Mouse (Mus musculus): ENCODE data around the gene Msto1. TPM values are rescaled to one million over a fixed set of nuclear protein-coding genes. Genes with fewer than 3 reads are reported as not detected.
"Not testable (repeated sequence)": the region's sequence is repeated elsewhere in the genome, so short reads cannot be mapped to it uniquely, and the experiment has no call there.

Msto1 gene
- polyA plus RNA-seq, 1 experiment from 2014 or later, result 42.0 TPM

- Histone ChIP-seq H3K9me3 (replicated peaks) (no peaks in the 10 kb centered on the region), H3K4me1 (no peaks in the 10 kb centered on the region), H3K27me3 (no peaks in the 10 kb centered on the region), H3K27ac (no peak overlapping the region), H3K36me3 (peaks cover 90% of the 10 kb centered on the region), H3K9ac (no peak overlapping the region), H3K4me2 (replicated peaks) (no peak overlapping the region), H3K4me3 (no peak overlapping the region)
- no peak for ATAC-seq (ENCODE audit: low FRiP score)
- WGBS, result 95% methylated on average over 3 of the region's 3 CpGs
Observed at GRCm38 (mm10) chr3:88929501-88929900, 15.7 kb upstream of the Msto1 start.

- no peaks in the 10 kb centered on the region for H3K4me1 ChIP-seq
- no peak overlapping the region for H3K4me3 ChIP-seq
- peaks cover 98% of the 10 kb centered on the region for H3K36me3 ChIP-seq
- H3K27ac ChIP-seq, result no peak overlapping the region
- peaks cover 3% of the 10 kb centered on the region; the same call in 1 of the 2 replicates for H3K9me3 ChIP-seq (replicated peaks)
- no peak overlapping the region for H3K4me2 ChIP-seq (replicated peaks)
- ATAC-seq (ENCODE audit: low FRiP score), result no peak
- WGBS, result 95% methylated on average over 2 of the region's 2 CpGs
- no peaks in the 10 kb centered on the region for H3K27me3 ChIP-seq
- H3K9ac ChIP-seq, result no peak overlapping the region
Observed at GRCm38 (mm10) chr3:88925651-88926050, 11.9 kb upstream of the Msto1 start.

- Histone ChIP-seq H3K27ac (no peak overlapping the region), H3K36me3 (peaks cover 83% of the 10 kb centered on the region), H3K4me3 (no peak overlapping the region), H3K9ac (no peak overlapping the region), H3K9me3 (replicated peaks) (peaks cover 3% of the 10 kb centered on the region; the same call in 1 of the 2 replicates), H3K27me3 (no peaks in the 10 kb centered on the region), H3K4me2 (replicated peaks) (no peak overlapping the region), H3K4me1 (no peaks in the 10 kb centered on the region)
- WGBS, result 94% methylated on average over 8 of the region's 8 CpGs
- ATAC-seq (ENCODE audit: low FRiP score), result no peak
Observed at GRCm38 (mm10) chr3:88923989-88924591, 10.3 kb upstream of the Msto1 start.

- 95% methylated on average over 9 of the region's 9 CpGs for WGBS
- no peaks in the 10 kb centered on the region for H3K4me1 ChIP-seq
- H3K4me3 ChIP-seq, result no peak overlapping the region
- no peak overlapping the region for H3K27ac ChIP-seq
- no peak for ATAC-seq (ENCODE audit: low FRiP score)
- H3K9ac ChIP-seq, result no peak overlapping the region
- peaks cover 56% of the 10 kb centered on the region for H3K36me3 ChIP-seq
- no peaks in the 10 kb centered on the region for H3K27me3 ChIP-seq
- no peak overlapping the region for H3K4me2 ChIP-seq (replicated peaks)
- peaks cover 3% of the 10 kb centered on the region; the same call in 1 of the 2 replicates for H3K9me3 ChIP-seq (replicated peaks)
Observed at GRCm38 (mm10) chr3:88921411-88921810, 7.6 kb upstream of the Msto1 start.

GRCm38 (mm10) chr3:88918981-88919380 lies 5.2 kb upstream of the Msto1 start:
- Histone ChIP-seq H3K9me3 (replicated peaks) (peaks cover 3% of the 10 kb centered on the region; the same call in 1 of the 2 replicates), H3K27ac (no peak overlapping the region), H3K27me3 (no peaks in the 10 kb centered on the region), H3K9ac (no peak overlapping the region), H3K36me3 (peaks cover 33% of the 10 kb centered on the region), H3K4me1 (peaks cover 6% of the 10 kb centered on the region), H3K4me2 (replicated peaks) (no peak overlapping the region), H3K4me3 (no peak overlapping the region)
- 82% methylated on average over 13 of the region's 13 CpGs for WGBS
- ATAC-seq (ENCODE audit: low FRiP score), result no peak

GRCm38 (mm10) chr3:88914384-88914810 lies 598 bp upstream of the Msto1 start:
- H3K9me3 ChIP-seq (replicated peaks), result no peaks in the 10 kb centered on the region
- peak overlapping the region; percentile 74 for H3K4me3 ChIP-seq
- peaks cover 30% of the 10 kb centered on the region for H3K36me3 ChIP-seq
- peak overlapping the region; percentile 89 for H3K27ac ChIP-seq
- H3K4me2 ChIP-seq (replicated peaks), result peak overlapping the region; percentile 85
- no peak for ATAC-seq (ENCODE audit: low FRiP score)
- WGBS, result 35% methylated on average over 8 of the region's 8 CpGs
- peak overlapping the region; percentile 74 for H3K9ac ChIP-seq
- no peaks in the 10 kb centered on the region for H3K27me3 ChIP-seq
- H3K4me1 ChIP-seq, result peaks cover 13% of the 10 kb centered on the region

GRCm38 (mm10) chr3:88912585-88912984 lies 1.2 kb downstream of the Msto1 start:
- no peaks in the 10 kb centered on the region for H3K27me3 ChIP-seq
- H3K4me1 ChIP-seq, result peaks cover 13% of the 10 kb centered on the region
- peak overlapping the region; percentile 85 for H3K4me2 ChIP-seq (replicated peaks)
- ATAC-seq (ENCODE audit: low FRiP score), result no peak
- peaks cover 48% of the 10 kb centered on the region for H3K36me3 ChIP-seq
- no peaks in the 10 kb centered on the region for H3K9me3 ChIP-seq (replicated peaks)
- H3K4me3 ChIP-seq, result no peak overlapping the region
- H3K27ac ChIP-seq, result no peak overlapping the region
- H3K9ac ChIP-seq, result peak overlapping the region; percentile 74; the same call in 1 of the 2 replicates
- 88% methylated on average over 7 of the region's 7 CpGs for WGBS

GRCm38 (mm10) chr3:88906393-88907159 lies 7.2 kb downstream of the Msto1 start:
- H3K4me1 ChIP-seq, result no peaks in the 10 kb centered on the region
- peaks cover 91% of the 10 kb centered on the region for H3K36me3 ChIP-seq
- no peak overlapping the region for H3K9ac ChIP-seq
- no peak overlapping the region for H3K4me3 ChIP-seq
- WGBS, result 91% methylated on average over 6 of the region's 6 CpGs
- H3K27ac ChIP-seq, result no peak overlapping the region
- ATAC-seq (ENCODE audit: low FRiP score), result no peak
- no peak overlapping the region for H3K4me2 ChIP-seq (replicated peaks)
- H3K9me3 ChIP-seq (replicated peaks), result no peaks in the 10 kb centered on the region
- no peaks in the 10 kb centered on the region for H3K27me3 ChIP-seq

GRCm38 (mm10) chr3:88905741-88906140 lies 8.1 kb downstream of the Msto1 start:
- no peak overlapping the region for H3K9ac ChIP-seq
- peaks cover 88% of the 10 kb centered on the region for H3K36me3 ChIP-seq
- WGBS, result 94% methylated on average over 2 of the region's 2 CpGs
- no peaks in the 10 kb centered on the region for H3K27me3 ChIP-seq
- H3K9me3 ChIP-seq (replicated peaks), result no peaks in the 10 kb centered on the region
- no peak overlapping the region for H3K4me3 ChIP-seq
- no peak for ATAC-seq (ENCODE audit: low FRiP score)
- no peaks in the 10 kb centered on the region for H3K4me1 ChIP-seq
- H3K4me2 ChIP-seq (replicated peaks), result no peak overlapping the region
- no peak overlapping the region for H3K27ac ChIP-seq

GRCm38 (mm10) chr3:88905209-88905608 lies 8.6 kb downstream of the Msto1 start:
- Histone ChIP-seq H3K9ac (no peak overlapping the region), H3K4me1 (no peaks in the 10 kb centered on the region), H3K27ac (no peak overlapping the region), H3K27me3 (no peaks in the 10 kb centered on the region), H3K9me3 (replicated peaks) (no peaks in the 10 kb centered on the region), H3K4me2 (replicated peaks) (no peak overlapping the region), H3K36me3 (peaks cover 85% of the 10 kb centered on the region), H3K4me3 (no peak overlapping the region)
- 87% methylated on average over 6 of the region's 6 CpGs for WGBS
- no peak for ATAC-seq (ENCODE audit: low FRiP score)

GRCm38 (mm10) chr3:88904803-88905202 lies 9.0 kb downstream of the Msto1 start:
- Histone ChIP-seq H3K27ac (no peak overlapping the region), H3K4me1 (no peaks in the 10 kb centered on the region), H3K4me2 (replicated peaks) (no peak overlapping the region), H3K36me3 (peaks cover 81% of the 10 kb centered on the region), H3K9me3 (replicated peaks) (no peaks in the 10 kb centered on the region), H3K4me3 (no peak overlapping the region), H3K9ac (no peak overlapping the region), H3K27me3 (no peaks in the 10 kb centered on the region)
- 90% methylated on average over 3 of the region's 3 CpGs for WGBS
- no peak for ATAC-seq (ENCODE audit: low FRiP score)

- ATAC-seq (ENCODE audit: low FRiP score); H3K4me1 ChIP-seq; H3K4me2 ChIP-seq (replicated peaks); H3K4me3 ChIP-seq; H3K27me3 ChIP-seq; H3K9me3 ChIP-seq (replicated peaks); H3K9ac ChIP-seq; H3K27ac ChIP-seq: not testable (repeated sequence)
- H3K36me3 ChIP-seq, result peaks cover 27% of the 10 kb centered on the region
- WGBS, result 93% methylated on average over 7 of the region's 7 CpGs
Observed at GRCm38 (mm10) chr3:88893011-88893410, 20.8 kb downstream of the Msto1 start.

GRCm38 (mm10) chr3:88882536-88882935 lies 31.3 kb downstream of the Msto1 start:
- not testable (repeated sequence) for H3K27ac ChIP-seq; H3K9ac ChIP-seq; H3K27me3 ChIP-seq; H3K9me3 ChIP-seq (replicated peaks); H3K36me3 ChIP-seq; H3K4me1 ChIP-seq; H3K4me3 ChIP-seq; ATAC-seq (ENCODE audit: low FRiP score); H3K4me2 ChIP-seq (replicated peaks)
- 96% methylated on average over 4 of the region's 4 CpGs for WGBS
